Mouse (Mus musculus) thymus, adult 18-20 months (tissue): ENCODE measurements around the gene Rnf145.
A peak's percentile ranks its signal among the peaks of the same experiment; 100 is the strongest.
"Not testable (repeated sequence)": the region's sequence is repeated elsewhere in the genome, so short reads cannot be mapped to it uniquely, and the experiment has no call there.

Experiments used
- DNase-seq, 2 experiments: peaks; one replicate each; pipeline ENCODE4 v3.0.0; 2022; ENCODE audit warnings: mixed read lengths in 2 of 2

Rnf145 gene

GRCm38 (mm10) chr11:44564940-44565339 is 46.2 kb downstream of the Rnf145 start:
- DNase-seq: no peak

- DNase-seq: not testable (repeated sequence)
These were observed 51.6 kb downstream of the Rnf145 start for GRCm38 (mm10) chr11:44570336-44570735.

GRCm38 (mm10) chr11:44572781-44573180 is 54.0 kb downstream of the Rnf145 start:
- no peak for DNase-seq

- no peak for DNase-seq
These were observed 54.6 kb downstream of the Rnf145 start for GRCm38 (mm10) chr11:44573396-44573795.

GRCm38 (mm10) chr11:44574391-44574790 is 55.6 kb downstream of the Rnf145 start:
- DNase-seq: no peak

- peak in 1 of 2 experiments; percentile 39 for DNase-seq
These were observed 56.1 kb downstream of the Rnf145 start for GRCm38 (mm10) chr11:44574820-44575219.

GRCm38 (mm10) chr11:44577911-44578310 is 59.1 kb downstream of the Rnf145 start:
- peak; percentile 70 to 82 for DNase-seq

- peak; percentile 64 to 74 for DNase-seq
These were observed 62.5 kb downstream of the Rnf145 start for GRCm38 (mm10) chr11:44581277-44581683.

- DNase-seq: no peak
These were observed 67.4 kb downstream of the Rnf145 start for GRCm38 (mm10) chr11:44586047-44586696.

GRCm38 (mm10) chr11:44593016-44593415 is 74.3 kb downstream of the Rnf145 start:
- no peak for DNase-seq

GRCm38 (mm10) chr11:44594768-44595167 is 76.0 kb downstream of the Rnf145 start:
- no peak for DNase-seq

GRCm38 (mm10) chr11:44606881-44607280 is 88.1 kb downstream of the Rnf145 start:
- DNase-seq: no peak

- no peak for DNase-seq
These were observed 89.9 kb downstream of the Rnf145 start for GRCm38 (mm10) chr11:44608646-44609045.

GRCm38 (mm10) chr11:44610971-44611781 is 92.4 kb downstream of the Rnf145 start:
- DNase-seq: peak; percentile 41 to 52

GRCm38 (mm10) chr11:44612156-44612555 is 93.4 kb downstream of the Rnf145 start:
- DNase-seq: no peak

- DNase-seq: peak in 1 of 2 experiments; percentile 3
These were observed 94.1 kb downstream of the Rnf145 start for GRCm38 (mm10) chr11:44612681-44613410.

- no peak for DNase-seq
These were observed 94.8 kb downstream of the Rnf145 start for GRCm38 (mm10) chr11:44613411-44614180.
